Mouse (Mus musculus): Measurements from ENCODE around the gene Adgrb3. TPM values are rescaled to one million over a fixed set of nuclear protein-coding genes. Genes with fewer than 3 reads are reported as not detected.
"Not testable (repeated sequence)": the region's sequence is repeated elsewhere in the genome, so short reads cannot be mapped to it uniquely, and the experiment has no call there.

Adgrb3 gene
- polyA plus RNA-seq, 1 experiment from 2014 or later = 2.9 TPM

DNA sequence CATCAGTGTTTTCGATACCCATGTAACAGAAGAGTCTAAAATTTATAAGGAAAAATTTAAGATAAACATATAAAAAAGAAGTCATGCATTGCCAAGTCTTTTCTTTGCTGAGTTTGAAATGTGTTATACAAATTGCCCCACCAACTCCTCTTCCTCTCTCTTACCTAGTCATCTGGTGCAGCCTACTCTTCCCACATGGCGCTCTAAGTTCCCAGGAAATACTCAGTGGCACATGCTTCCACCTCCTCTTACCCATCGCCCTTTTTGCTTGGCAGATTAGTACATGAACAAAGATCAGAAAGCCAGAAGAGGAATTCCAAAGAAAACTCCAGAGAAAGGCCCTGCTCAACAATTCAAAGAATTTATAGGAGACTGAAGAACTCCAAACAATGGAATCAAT, 353.8 kb downstream of the Adgrb3 start:
- Histone ChIP-seq H3K27me3 (replicated peaks; ENCODE audit: control insufficient read depth, insufficient read depth, low read length) (no peaks in the 10 kb centered on the region), H3K9me3 (ENCODE audit: control insufficient read depth, low read length) (no peaks in the 10 kb centered on the region), H3K4me1 (ENCODE audit: control insufficient read depth, insufficient read depth, low read length) (no peaks in the 10 kb centered on the region), H3K4me2 (ENCODE audit: low read depth, low read length) (no peak overlapping the region), H3K4me3 (ENCODE audit: low read depth, low read length) (no peak overlapping the region), H3K27ac (replicated peaks; ENCODE audit: low read depth, low read length) (no peak overlapping the region), H3K36me3 (ENCODE audit: control insufficient read depth, insufficient read depth, low read length) (no peaks in the 10 kb centered on the region), H3K9ac (ENCODE audit: low read depth, low read length) (no peak overlapping the region)
- no peak for ATAC-seq (ENCODE audit: low read depth)
- no peak for DNase-seq (ENCODE audit: low spot score)
- 79% methylated on average over 3 of the region's 3 CpGs for WGBS

DNA sequence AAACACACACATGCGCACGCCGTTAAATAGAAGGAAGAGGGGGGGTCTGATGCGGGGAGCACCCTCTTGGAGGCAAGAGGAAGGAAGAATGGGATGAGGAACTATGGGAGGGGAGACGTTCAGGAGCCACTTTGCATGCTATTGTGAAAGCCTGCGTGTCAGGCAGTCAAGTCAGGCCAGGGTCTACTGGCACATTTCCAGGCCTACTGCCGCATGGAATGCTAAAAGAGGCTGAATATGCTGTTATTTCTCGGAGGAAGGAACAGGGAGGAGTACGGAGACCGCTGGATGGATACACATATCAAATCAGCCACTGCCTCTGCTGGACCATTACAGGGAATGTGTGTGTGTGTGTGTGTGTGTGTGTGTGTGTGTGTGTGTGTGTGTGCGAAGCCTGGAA, 355.0 kb downstream of the Adgrb3 start:
- Histone ChIP-seq H3K9me3 (ENCODE audit: control insufficient read depth, low read length) (no peaks in the 10 kb centered on the region), H3K4me1 (ENCODE audit: control insufficient read depth, insufficient read depth, low read length) (no peaks in the 10 kb centered on the region), H3K36me3 (ENCODE audit: control insufficient read depth, insufficient read depth, low read length) (no peaks in the 10 kb centered on the region), H3K9ac (ENCODE audit: low read depth, low read length) (no peak overlapping the region), H3K27me3 (replicated peaks; ENCODE audit: control insufficient read depth, insufficient read depth, low read length) (no peaks in the 10 kb centered on the region), H3K4me2 (ENCODE audit: low read depth, low read length) (no peak overlapping the region), H3K27ac (replicated peaks; ENCODE audit: low read depth, low read length) (no peak overlapping the region), H3K4me3 (ENCODE audit: low read depth, low read length) (no peak overlapping the region)
- WGBS = 69% methylated on average over 11 of the region's 11 CpGs
- ATAC-seq (ENCODE audit: low read depth) = no peak
- peak; percentile 63 for DNase-seq (ENCODE audit: low spot score)

DNA sequence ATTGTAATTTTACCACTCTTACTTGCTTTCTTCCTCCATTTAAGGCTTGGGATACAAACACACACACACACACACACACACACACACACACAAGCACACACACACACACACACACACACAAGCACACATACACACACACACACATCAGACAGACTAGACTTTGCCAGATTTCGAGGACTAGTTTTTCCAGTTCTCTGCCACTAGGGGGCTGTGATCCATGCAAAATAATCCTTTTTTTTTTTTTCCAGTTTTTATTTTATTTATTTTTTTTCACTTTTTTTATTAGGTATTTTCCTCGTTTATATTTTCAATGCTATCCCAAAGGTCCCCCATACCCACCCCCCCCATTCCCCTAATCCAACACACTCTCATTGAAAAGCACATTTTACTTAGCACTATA, 357.9 kb downstream of the Adgrb3 start:
- ATAC-seq (ENCODE audit: low read depth); H3K9me3 ChIP-seq (ENCODE audit: control insufficient read depth, low read length); H3K4me2 ChIP-seq (ENCODE audit: low read depth, low read length); H3K9ac ChIP-seq (ENCODE audit: low read depth, low read length); H3K4me3 ChIP-seq (ENCODE audit: low read depth, low read length); H3K4me1 ChIP-seq (ENCODE audit: control insufficient read depth, insufficient read depth, low read length); H3K27ac ChIP-seq (replicated peaks; ENCODE audit: low read depth, low read length); H3K36me3 ChIP-seq (ENCODE audit: control insufficient read depth, insufficient read depth, low read length); DNase-seq (ENCODE audit: low spot score); H3K27me3 ChIP-seq (replicated peaks; ENCODE audit: control insufficient read depth, insufficient read depth, low read length): not testable (repeated sequence)
- WGBS = 53% methylated on average over 2 of the region's 2 CpGs

DNA sequence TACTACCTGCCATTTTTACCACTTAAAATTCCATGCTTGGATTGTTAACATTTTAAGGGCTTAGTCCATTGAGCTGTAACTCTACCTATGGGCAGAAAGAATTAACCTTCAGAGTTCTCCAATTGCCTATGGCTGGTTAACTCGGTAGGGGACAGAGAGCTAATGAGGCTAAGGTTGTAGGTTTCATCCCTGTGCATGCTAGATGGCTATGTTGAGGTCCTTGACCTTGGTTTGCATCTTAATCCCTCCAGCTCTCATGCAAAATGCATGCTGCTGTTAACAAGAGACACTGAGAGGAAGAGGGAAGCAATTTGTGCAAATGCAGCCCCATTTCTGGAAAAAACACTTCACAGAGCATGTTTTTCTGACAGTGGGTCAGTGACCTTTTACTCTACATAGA, 366.9 kb downstream of the Adgrb3 start:
- no peak overlapping the region for H3K9ac ChIP-seq (ENCODE audit: low read depth, low read length)
- H3K9me3 ChIP-seq (ENCODE audit: control insufficient read depth, low read length) = no peaks in the 10 kb centered on the region
- no peaks in the 10 kb centered on the region for H3K4me1 ChIP-seq (ENCODE audit: control insufficient read depth, insufficient read depth, low read length)
- H3K27ac ChIP-seq (replicated peaks; ENCODE audit: low read depth, low read length) = no peak overlapping the region
- ATAC-seq (ENCODE audit: low read depth) (no peak), DNase-seq (ENCODE audit: low spot score) (no peak)
- no peaks in the 10 kb centered on the region for H3K27me3 ChIP-seq (replicated peaks; ENCODE audit: control insufficient read depth, insufficient read depth, low read length)
- H3K36me3 ChIP-seq (ENCODE audit: control insufficient read depth, insufficient read depth, low read length) = no peaks in the 10 kb centered on the region
- WGBS = 27% methylated on average over 1 of the region's 1 CpGs
- no peak overlapping the region for H3K4me3 ChIP-seq (ENCODE audit: low read depth, low read length)
- no peak overlapping the region for H3K4me2 ChIP-seq (ENCODE audit: low read depth, low read length)

DNA sequence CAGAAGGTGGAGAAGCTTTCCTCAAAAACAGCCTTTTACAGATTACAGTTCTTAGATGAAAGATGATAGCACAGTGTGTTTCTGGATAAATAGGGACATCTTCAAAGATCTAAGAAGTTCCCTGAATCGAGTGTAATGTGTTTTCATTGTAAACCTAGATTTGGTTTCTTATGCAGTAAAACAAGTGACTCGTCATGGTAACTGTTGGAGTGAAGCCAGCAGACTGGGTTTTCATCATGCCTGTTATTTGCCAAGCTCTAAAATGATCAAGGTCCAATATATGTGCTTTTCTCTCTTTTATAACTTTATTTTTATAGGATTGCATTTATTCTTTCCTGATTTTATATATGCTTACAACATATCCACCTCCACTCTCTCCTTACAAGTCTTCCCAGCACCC, 394.0 kb downstream of the Adgrb3 start:
- H3K36me3 ChIP-seq (ENCODE audit: control insufficient read depth, insufficient read depth, low read length) = no peaks in the 10 kb centered on the region
- H3K27me3 ChIP-seq (replicated peaks; ENCODE audit: control insufficient read depth, insufficient read depth, low read length) = no peaks in the 10 kb centered on the region
- DNase-seq (ENCODE audit: low spot score) (peak; percentile 56), ATAC-seq (ENCODE audit: low read depth) (no peak)
- no peak overlapping the region for H3K27ac ChIP-seq (replicated peaks; ENCODE audit: low read depth, low read length)
- no peaks in the 10 kb centered on the region for H3K9me3 ChIP-seq (ENCODE audit: control insufficient read depth, low read length)
- no peaks in the 10 kb centered on the region for H3K4me1 ChIP-seq (ENCODE audit: control insufficient read depth, insufficient read depth, low read length)
- H3K9ac ChIP-seq (ENCODE audit: low read depth, low read length) = no peak overlapping the region
- H3K4me3 ChIP-seq (ENCODE audit: low read depth, low read length) = no peak overlapping the region
- 18% methylated on average over 2 of the region's 2 CpGs for WGBS
- no peak overlapping the region for H3K4me2 ChIP-seq (ENCODE audit: low read depth, low read length)

DNA sequence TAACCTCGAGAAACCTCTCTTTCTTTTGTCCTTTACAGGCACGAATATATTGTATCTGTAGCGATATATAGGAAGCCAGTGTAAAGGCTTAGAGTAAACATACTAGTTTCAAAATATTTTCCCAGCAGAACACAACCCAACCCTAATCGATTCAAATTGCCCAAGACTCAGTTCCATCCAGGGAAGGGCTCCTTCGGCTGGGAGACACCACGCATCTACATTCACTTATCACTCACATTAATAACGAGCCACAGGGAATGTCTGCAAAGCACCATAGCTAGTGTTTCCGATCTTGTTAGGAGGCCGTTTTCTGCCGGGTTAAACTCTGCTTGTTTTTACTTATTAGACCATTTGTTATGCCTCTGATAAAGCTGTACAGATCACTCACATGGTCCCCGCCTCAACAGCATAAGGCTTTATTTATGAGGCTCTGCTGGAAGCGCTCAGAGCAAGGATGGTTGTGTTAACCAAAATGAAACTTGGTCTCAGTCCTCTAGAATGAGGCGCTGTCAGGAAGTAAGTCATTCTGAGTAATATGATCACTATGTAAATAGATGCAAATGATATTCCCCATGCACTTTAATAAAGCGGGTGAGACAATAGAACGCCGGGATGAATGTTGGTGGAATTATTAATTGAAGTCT, 399.2 kb downstream of the Adgrb3 start:
- no peak overlapping the region for H3K27ac ChIP-seq (replicated peaks; ENCODE audit: low read depth, low read length)
- H3K4me1 ChIP-seq (ENCODE audit: control insufficient read depth, insufficient read depth, low read length) = no peaks in the 10 kb centered on the region
- no peak overlapping the region for H3K9ac ChIP-seq (ENCODE audit: low read depth, low read length)
- H3K4me3 ChIP-seq (ENCODE audit: low read depth, low read length) = no peak overlapping the region
- DNase-seq (ENCODE audit: low spot score) = peak; percentile 27
- no peaks in the 10 kb centered on the region for H3K36me3 ChIP-seq (ENCODE audit: control insufficient read depth, insufficient read depth, low read length)
- H3K4me2 ChIP-seq (ENCODE audit: low read depth, low read length) = peak overlapping the region; percentile 21; the same call in 1 of the 2 replicates
- H3K9me3 ChIP-seq (ENCODE audit: control insufficient read depth, low read length) = no peaks in the 10 kb centered on the region
- H3K27me3 ChIP-seq (replicated peaks; ENCODE audit: control insufficient read depth, insufficient read depth, low read length) = no peaks in the 10 kb centered on the region
- ATAC-seq (ENCODE audit: low read depth) = no peak
- 64% methylated on average over 16 of the region's 16 CpGs for WGBS

DNA sequence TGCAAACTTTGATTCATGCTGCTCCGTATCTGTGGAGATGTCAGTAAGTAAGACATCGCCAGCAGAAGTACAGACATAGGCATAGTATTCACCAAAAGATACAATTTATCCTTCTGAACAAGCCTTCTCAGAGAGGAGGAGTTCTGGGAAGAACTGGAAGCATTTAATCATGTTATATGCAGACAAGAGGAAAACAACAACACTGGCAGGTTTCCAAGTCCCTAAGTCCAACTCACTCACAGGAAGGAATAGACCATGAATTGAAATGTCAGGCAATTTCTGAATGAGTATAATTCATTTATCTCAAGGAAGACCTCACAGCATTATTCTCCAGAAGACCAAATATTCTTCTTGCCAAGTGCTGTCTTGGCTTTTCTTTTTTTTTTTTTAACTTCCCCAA, 408.8 kb downstream of the Adgrb3 start:
- no peaks in the 10 kb centered on the region for H3K4me1 ChIP-seq (ENCODE audit: control insufficient read depth, insufficient read depth, low read length)
- DNase-seq (ENCODE audit: low spot score) (peak; percentile 7), ATAC-seq (ENCODE audit: low read depth) (no peak)
- no peaks in the 10 kb centered on the region for H3K36me3 ChIP-seq (ENCODE audit: control insufficient read depth, insufficient read depth, low read length)
- H3K9ac ChIP-seq (ENCODE audit: low read depth, low read length) = no peak overlapping the region
- H3K4me2 ChIP-seq (ENCODE audit: low read depth, low read length) = no peak overlapping the region
- H3K4me3 ChIP-seq (ENCODE audit: low read depth, low read length) = no peak overlapping the region
- no peak overlapping the region for H3K27ac ChIP-seq (replicated peaks; ENCODE audit: low read depth, low read length)
- no peaks in the 10 kb centered on the region for H3K9me3 ChIP-seq (ENCODE audit: control insufficient read depth, low read length)
- no peaks in the 10 kb centered on the region for H3K27me3 ChIP-seq (replicated peaks; ENCODE audit: control insufficient read depth, insufficient read depth, low read length)
- 92% methylated on average over 2 of the region's 2 CpGs for WGBS

DNA sequence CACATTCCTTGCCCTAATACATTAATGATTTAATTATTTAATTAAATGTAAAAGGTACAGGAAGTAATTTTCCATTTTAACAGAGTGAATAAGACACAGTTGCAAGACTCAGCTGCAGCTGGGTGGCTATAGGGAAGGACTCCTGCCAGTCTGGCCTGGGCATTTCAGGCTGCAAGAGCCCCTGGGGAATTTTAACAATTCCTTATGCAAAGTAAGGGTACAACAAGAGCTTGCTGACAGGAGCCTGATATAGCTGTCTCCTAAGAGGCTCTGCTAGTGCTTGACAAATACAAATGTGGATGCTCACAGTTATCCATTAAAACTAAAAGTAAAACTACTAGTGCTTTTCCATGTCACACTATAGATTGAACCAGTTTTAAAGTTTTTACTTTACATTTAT, 410.1 kb downstream of the Adgrb3 start:
- DNase-seq (ENCODE audit: low spot score) (no peak), ATAC-seq (ENCODE audit: low read depth) (no peak)
- H3K9ac ChIP-seq (ENCODE audit: low read depth, low read length) = no peak overlapping the region

DNA sequence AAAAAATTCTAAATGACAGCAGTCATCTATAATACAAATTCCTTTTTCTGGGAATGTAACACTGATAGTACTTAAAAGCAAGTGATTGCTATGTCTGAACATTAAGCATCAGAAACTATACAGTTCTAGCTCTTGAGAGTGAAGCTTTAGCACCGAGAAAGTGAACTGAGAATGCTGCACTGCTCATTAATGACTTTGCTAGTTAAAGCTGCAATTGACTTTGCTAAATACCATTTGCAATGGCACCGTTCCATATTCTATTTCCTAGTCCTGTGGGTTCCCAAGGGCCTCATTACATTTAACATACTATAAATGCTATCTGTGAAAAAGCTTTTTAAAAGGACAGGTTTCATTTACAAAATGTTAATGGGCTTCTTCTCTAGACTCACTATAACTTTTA, 414.4 kb downstream of the Adgrb3 start:
- Histone ChIP-seq H3K4me2 (ENCODE audit: low read depth, low read length) (no peak overlapping the region), H3K27me3 (replicated peaks; ENCODE audit: control insufficient read depth, insufficient read depth, low read length) (no peaks in the 10 kb centered on the region), H3K9ac (ENCODE audit: low read depth, low read length) (no peak overlapping the region), H3K36me3 (ENCODE audit: control insufficient read depth, insufficient read depth, low read length) (no peaks in the 10 kb centered on the region), H3K4me1 (ENCODE audit: control insufficient read depth, insufficient read depth, low read length) (no peaks in the 10 kb centered on the region), H3K27ac (replicated peaks; ENCODE audit: low read depth, low read length) (no peak overlapping the region), H3K9me3 (ENCODE audit: control insufficient read depth, low read length) (no peaks in the 10 kb centered on the region), H3K4me3 (ENCODE audit: low read depth, low read length) (no peak overlapping the region)
- DNase-seq (ENCODE audit: low spot score) (no peak), ATAC-seq (ENCODE audit: low read depth) (no peak)
- WGBS = 62% methylated on average over 2 of the region's 2 CpGs

More for the DNA sequence above, 410.1 kb downstream of the Adgrb3 start:
- Histone ChIP-seq H3K4me1 (ENCODE audit: control insufficient read depth, insufficient read depth, low read length) (no peaks in the 10 kb centered on the region), H3K4me3 (ENCODE audit: low read depth, low read length) (no peak overlapping the region), H3K4me2 (ENCODE audit: low read depth, low read length) (no peak overlapping the region), H3K27ac (replicated peaks; ENCODE audit: low read depth, low read length) (no peak overlapping the region), H3K36me3 (ENCODE audit: control insufficient read depth, insufficient read depth, low read length) (no peaks in the 10 kb centered on the region), H3K27me3 (replicated peaks; ENCODE audit: control insufficient read depth, insufficient read depth, low read length) (no peaks in the 10 kb centered on the region), H3K9me3 (ENCODE audit: control insufficient read depth, low read length) (no peaks in the 10 kb centered on the region)

All from embryonic facial prominence, embryonic 14.5 days (tissue).